In the genomic region with DNA sequence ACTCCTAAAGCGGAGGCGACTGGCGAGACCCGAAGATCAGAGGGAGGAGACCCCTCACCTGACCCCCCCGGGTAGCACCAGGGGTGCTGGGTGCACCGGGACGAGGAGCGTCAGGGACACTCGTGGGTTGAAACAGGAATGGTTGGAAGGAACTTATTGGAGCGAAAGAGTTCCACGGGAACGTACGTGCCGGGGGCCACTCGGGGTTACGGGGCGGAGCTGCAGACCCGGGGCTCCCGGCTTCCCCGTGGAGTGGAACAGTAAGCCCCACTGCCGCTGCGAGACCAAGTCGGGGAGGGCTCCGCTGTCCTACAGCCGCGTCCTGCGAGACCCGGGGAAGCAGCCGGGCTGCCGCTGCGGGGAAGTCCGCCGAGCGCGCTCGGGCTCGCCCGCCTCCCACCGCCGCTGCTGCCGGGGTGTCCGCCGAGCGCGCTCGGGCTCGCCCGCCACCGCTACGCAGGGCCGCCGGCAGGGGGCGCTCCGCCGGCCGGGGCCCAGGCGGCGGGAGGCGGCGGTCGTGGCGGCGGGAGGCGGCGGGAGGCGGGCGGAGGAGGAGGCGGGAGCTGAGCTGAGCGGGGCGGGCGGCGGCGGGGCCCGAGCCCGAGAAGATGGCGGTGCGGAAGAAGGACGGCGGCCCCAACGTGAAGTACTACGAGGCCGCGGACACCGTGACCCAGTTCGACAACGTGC, we compare ENCODE assay signal across 8 mouse cellular contexts. TPM values are rescaled to one million over a fixed set of nuclear protein-coding genes. Genes with fewer than 3 reads are reported as not detected.
A peak's percentile ranks its signal among the peaks of the same experiment; 100 is the strongest.
DNase-seq lines count a peak whose midpoint lies in the region; ATAC-seq lines count a peak whose summit lies in the region.

A gene (plus strand): TSS at position 530 of the 690 bp plus-strand sequence.

- H3K27ac ChIP-seq in intestine, embryonic 16.5 days (ENCODE audit: low read length): peak within 1 kb of the TSS; percentile 98

- intact Hi-C loops in left cerebral cortex, postnatal 25 days (cut with DNase I): loop anchor here (1.0 to 10.0 kb wide), 5 partner anchors 50 to 364 kb away; a partner anchor contains a TSS

- H3K9me3 ChIP-seq in intestine, embryonic 16.5 days (ENCODE audit: control insufficient read depth, low read length): no peaks in the 10 kb centered on the region

- peak; percentile 86 for ATAC-seq in intestine, embryonic 16.5 days

- peak within 1 kb of the TSS; percentile 92 for H3K4me3 ChIP-seq in intestine, embryonic 16.5 days (ENCODE audit: low read length)

- DNase-seq in adrenal gland, adult 2 months: peak; percentile 94
- DNase-seq in embryo, embryonic 11.5 days (ENCODE audit: low read depth, low spot score): peak; percentile 56
- peak; percentile 88 to 90 for DNase-seq in gastrocnemius, postnatal 4 days (ENCODE audit: low spot score in 2 of 2)
- DNase-seq in left cerebral cortex, postnatal 25 days (ENCODE audit: low spot score in 2 of 2): peak; percentile 74 to 85
- DNase-seq in mesoderm, embryonic 11.5 days (ENCODE audit: low read depth, low spot score): peak; percentile 74
- DNase-seq in right cerebral cortex, postnatal 25 days: peak; percentile 89
- DNase-seq in urinary bladder, postnatal 4 days (ENCODE audit: low spot score in 2 of 2): peak; percentile 85 to 86

- peak within 1 kb of the TSS; percentile 72 for H3K4me2 ChIP-seq in intestine, embryonic 16.5 days (ENCODE audit: low read depth, low read length)

- peaks cover 12% of the 10 kb centered on the region; the same call in 1 of the 2 replicates for H3K4me1 ChIP-seq in intestine, embryonic 16.5 days (ENCODE audit: control insufficient read depth, insufficient read depth, low read length)

- WGBS in intestine, embryonic 16.5 days: under 1% methylated on average over 80 of the region's 86 CpGs

- no peaks in the 10 kb centered on the region for H3K27me3 ChIP-seq in intestine, embryonic 16.5 days (replicated peaks; ENCODE audit: control insufficient read depth, insufficient read depth, low read length)

- peak within 1 kb of the TSS; percentile 92 for H3K9ac ChIP-seq in intestine, embryonic 16.5 days (ENCODE audit: low read depth, low read length)

- H3K36me3 ChIP-seq in intestine, embryonic 16.5 days (ENCODE audit: control insufficient read depth, insufficient read depth, low read length): peaks cover 11% of the 10 kb centered on the region

RNA-seq across cellular contexts. Expression of the gene that starts here (rescaled TPM):
- 100 to 1,000 TPM; 120 to 128 TPM for total RNA-seq in adrenal gland, adult 2 months (2021)
- polyA plus RNA-seq in adrenal gland, adult 2 months (2012; rRNA removed): 129 and 130 TPM in 2 replicates
- 10 to 100 TPM; 90.8 to 91.2 TPM for total RNA-seq in gastrocnemius, postnatal 4 days (2021)
- polyA plus RNA-seq in intestine, embryonic 16.5 days (2015; fragmentation: Nextera tagmentation; extraction: Ambion mirVana): 46.6 and 51.1 TPM in 2 replicates
- 100 to 1,000 TPM; 228 to 232 TPM for total RNA-seq in left cerebral cortex, postnatal 25 days (2021)

Comparison
In these comparisons a context has a peak if more than half of its experiments do, and no peak if none do; other contexts are left out.
1. Peak in every context shown above with its lines: DNase-seq, ATAC-seq, H3K4me3 ChIP-seq and H3K27ac ChIP-seq.